Mouse (Mus musculus) thymus, postnatal 10 days (tissue): ENCODE results near the gene Cd59b.
"Not testable (repeated sequence)": the region's sequence is repeated elsewhere in the genome, so short reads cannot be mapped to it uniquely, and the experiment has no call there.

Source experiments
- DNase-seq, 2 experiments: peaks; one replicate each; pipeline ENCODE4 v3.0.0; 2021; ENCODE audit warnings: low spot score in 2 of 2

Gene Cd59b

GRCm38 (mm10) chr2:104064152-104064551, 5.5 kb upstream of the Cd59b start:
- no peak for DNase-seq

- DNase-seq: not testable (repeated sequence)
Observed at GRCm38 (mm10) chr2:104065526-104065925, 4.1 kb upstream of the Cd59b start, which contains the start of gene Gm10912. TSS of gene Gm10912 (plus strand) at chr2:104065826.

- not testable (repeated sequence) for DNase-seq
Observed at GRCm38 (mm10) chr2:104068450-104068849, 1.2 kb upstream of the Cd59b start, which contains the start of gene Gm10799. TSS of gene Gm10799 (minus strand) at chr2:104068550.

- DNase-seq: not testable (repeated sequence)
Observed at GRCm38 (mm10) chr2:104078285-104078684, 8.6 kb downstream of the Cd59b start.

- not testable (repeated sequence) for DNase-seq
Observed at GRCm38 (mm10) chr2:104081436-104082050, 11.9 kb downstream of the Cd59b start.

GRCm38 (mm10) chr2:104082474-104082873, 12.8 kb downstream of the Cd59b start:
- DNase-seq: no peak

- not testable (repeated sequence) for DNase-seq
Observed at GRCm38 (mm10) chr2:104084027-104084426, 14.4 kb downstream of the Cd59b start.

- not testable (repeated sequence) for DNase-seq
Observed at GRCm38 (mm10) chr2:104087562-104087961, 17.9 kb downstream of the Cd59b start.

GRCm38 (mm10) chr2:104093305-104093704, 23.7 kb downstream of the Cd59b start:
- no peak for DNase-seq

GRCm38 (mm10) chr2:104095741-104096213, 26.1 kb downstream of the Cd59b start, which contains the start of gene Cd59a:
TSS of gene Cd59a (plus strand) at chr2:104095801.
- peak in 1 of 2 experiments; percentile 14 for DNase-seq

- DNase-seq: no peak
Observed at GRCm38 (mm10) chr2:104096256-104096655, 26.6 kb downstream of the Cd59b start.

GRCm38 (mm10) chr2:104096796-104097195, 27.1 kb downstream of the Cd59b start:
- not testable (repeated sequence) for DNase-seq

GRCm38 (mm10) chr2:104097396-104097795, 27.7 kb downstream of the Cd59b start:
- DNase-seq: not testable (repeated sequence)

- DNase-seq: no peak
Observed at GRCm38 (mm10) chr2:104098529-104099230, 29.0 kb downstream of the Cd59b start.

GRCm38 (mm10) chr2:104099231-104099585, 29.6 kb downstream of the Cd59b start:
- DNase-seq: no peak

GRCm38 (mm10) chr2:104099946-104100345, 30.3 kb downstream of the Cd59b start:
- DNase-seq: no peak

- no peak for DNase-seq
Observed at GRCm38 (mm10) chr2:104104800-104105199, 35.2 kb downstream of the Cd59b start.

- DNase-seq: not testable (repeated sequence)
Observed at GRCm38 (mm10) chr2:104109021-104109420, 39.4 kb downstream of the Cd59b start.

GRCm38 (mm10) chr2:104109528-104109927, 39.9 kb downstream of the Cd59b start:
- no peak for DNase-seq

- DNase-seq: no peak
Observed at GRCm38 (mm10) chr2:104110031-104110430, 40.4 kb downstream of the Cd59b start.

GRCm38 (mm10) chr2:104111170-104111797, 41.6 kb downstream of the Cd59b start:
- not testable (repeated sequence) for DNase-seq

GRCm38 (mm10) chr2:104113563-104113962, 43.9 kb downstream of the Cd59b start:
- DNase-seq: not testable (repeated sequence)
